Mouse (Mus musculus) liver, embryonic 15.5 days (tissue): ENCODE data around the gene Serinc3. TPM values are rescaled to one million over a fixed set of nuclear protein-coding genes. Genes with fewer than 3 reads are reported as not detected.
"Not testable (repeated sequence)": the region's sequence is repeated elsewhere in the genome, so short reads cannot be mapped to it uniquely, and the experiment has no call there.

Experiments used
- ATAC-seq: fragments of 200-750 bp; cut with Nextera tagmentation; 2 replicates; pipeline ENCODE4 v1.8.0; 2017; ENCODE audit warnings: moderate number of reproducible peaks, mild to moderate bottlenecking, moderate library complexity; ENCODE audit not compliant: insufficient read depth
- H3K27ac ChIP-seq: fragments of 300-500 bp; sonication (generic); replicated peaks from 2 replicates; pipeline ENCODE4 v1.5.1; 2015; ENCODE audit warnings: mild to moderate bottlenecking, inconsistent platforms
- H3K27me3 ChIP-seq: fragments of 300-500 bp; sonication (generic); 2 replicates; pipeline ENCODE4 v1.6.1; 2015; ENCODE audit warnings: mild to moderate bottlenecking, inconsistent platforms
- H3K36me3 ChIP-seq: fragments of 300-500 bp; sonication (generic); replicated peaks from 2 replicates; pipeline ENCODE4 v1.6.1; 2015; ENCODE audit warnings: moderate library complexity, mild to moderate bottlenecking, inconsistent platforms
- H3K4me1 ChIP-seq: fragments of 300-500 bp; sonication (generic); replicated peaks from 2 replicates; pipeline ENCODE4 v1.6.1; 2015; ENCODE audit warnings: inconsistent platforms
- H3K4me2 ChIP-seq: fragments of 300-500 bp; sonication (generic); 2 replicates; pipeline ENCODE4 v1.6.1; 2015; ENCODE audit warnings: moderate library complexity, mild to moderate bottlenecking, inconsistent platforms
- H3K4me3 ChIP-seq: fragments of 300-500 bp; sonication (generic); replicated peaks from 2 replicates; pipeline ENCODE4 v1.5.1; 2015; ENCODE audit warnings: mild to moderate bottlenecking, inconsistent platforms
- H3K9ac ChIP-seq: fragments of 300-500 bp; sonication (generic); 2 replicates; pipeline ENCODE4 v1.6.1; 2015; ENCODE audit warnings: moderate library complexity, mild to moderate bottlenecking, inconsistent platforms
- H3K9me3 ChIP-seq: fragments of 300-500 bp; sonication (generic); replicated peaks from 2 replicates; pipeline ENCODE4 v1.6.1; 2016; ENCODE audit warnings: inconsistent platforms
- WGBS: fragments of 180-500 bp; shearing (Covaris S2); methylation state at CpG from one replicate; pipeline ENCODE4 v1.1.7; 2015; ENCODE audit warnings: mixed read lengths; ENCODE audit not compliant: insufficient replicate concordance; 5-methylcytosine and 5-hydroxymethylcytosine counted together
- polyA plus RNA-seq: library from polyadenylated mRNA; unstranded; fragments of >200 nt; fragmentation: Nextera tagmentation; extraction: Ambion mirVana; gene quantifications from 2 replicates; pipeline ENCODE4 v1.2.1, GENCODE M21; 2015

The Serinc3 gene
- polyA plus RNA-seq, 1 experiment from 2014 or later, result 126 TPM

DNA sequence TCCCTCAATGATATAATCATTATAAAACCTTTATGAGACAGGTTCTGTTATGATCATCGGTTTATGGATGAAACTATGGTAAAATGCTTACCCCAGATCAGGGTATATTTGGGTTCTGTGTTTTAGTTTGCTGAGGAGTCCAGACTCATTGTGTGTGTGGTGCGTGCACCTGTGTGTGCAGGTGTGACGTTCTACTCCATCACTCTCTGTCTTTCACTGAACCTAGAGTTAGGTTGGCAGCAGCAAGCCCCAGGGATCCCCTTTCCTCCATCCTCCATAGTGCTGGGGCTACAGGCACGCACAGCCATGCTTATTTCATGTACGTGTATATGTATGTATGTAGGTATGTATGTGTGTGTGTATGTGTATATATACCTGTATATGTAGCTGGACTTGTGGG is 17.1 kb upstream of the Serinc3 start:
- no peaks in the 10 kb centered on the region for H3K27me3 ChIP-seq
- 0 out of 2 replicates have a peak overlapping the region, but pooled peaks have one; percentile 41 for H3K27ac ChIP-seq
- no peak for ATAC-seq
- H3K9ac ChIP-seq, result no peak overlapping the region
- no peak overlapping the region for H3K4me2 ChIP-seq
- H3K9me3 ChIP-seq, result no peaks in the 10 kb centered on the region
- no peak overlapping the region for H3K4me3 ChIP-seq
- H3K36me3 ChIP-seq, result 0 out of 2 replicates have a peak, but pooled peaks cover 4% of the 10 kb centered on the region
- peaks cover 49% of the 10 kb centered on the region for H3K4me1 ChIP-seq
- 85% methylated on average over 5 of the region's 5 CpGs for WGBS

DNA sequence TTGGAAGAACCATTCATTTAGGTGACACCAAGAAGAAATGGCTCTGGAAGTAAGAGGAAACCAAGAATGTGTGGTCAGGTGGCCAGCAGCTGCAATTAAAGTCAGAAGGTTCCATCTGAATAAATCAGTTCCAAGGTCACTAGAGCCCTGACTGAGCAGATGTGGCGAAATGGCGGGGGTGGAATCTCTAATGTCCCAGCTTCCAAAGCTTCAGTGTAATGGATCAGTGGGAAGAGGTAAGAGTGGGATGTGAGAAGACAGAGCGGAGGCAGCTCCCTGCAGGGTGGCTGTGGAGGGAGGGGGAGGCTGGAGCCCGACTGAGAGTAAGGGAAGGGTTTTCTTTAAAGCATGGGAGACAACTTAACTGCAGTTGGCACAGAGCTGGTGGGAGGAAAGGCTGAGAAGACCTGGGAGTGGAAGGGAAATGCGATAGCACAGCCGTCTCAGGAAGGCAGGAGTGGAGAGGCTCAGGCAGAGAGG is 16.5 kb upstream of the Serinc3 start:
- no peak for ATAC-seq
- Histone ChIP-seq H3K4me1 (peaks cover 49% of the 10 kb centered on the region), H3K36me3 (0 out of 2 replicates have a peak, but pooled peaks cover 4% of the 10 kb centered on the region), H3K27ac (no peak overlapping the region; the same call in 1 of the 2 replicates), H3K4me3 (no peak overlapping the region), H3K4me2 (no peak overlapping the region), H3K9ac (no peak overlapping the region), H3K9me3 (no peaks in the 10 kb centered on the region), H3K27me3 (no peaks in the 10 kb centered on the region)
- 71% methylated on average over 6 of the region's 6 CpGs for WGBS

DNA sequence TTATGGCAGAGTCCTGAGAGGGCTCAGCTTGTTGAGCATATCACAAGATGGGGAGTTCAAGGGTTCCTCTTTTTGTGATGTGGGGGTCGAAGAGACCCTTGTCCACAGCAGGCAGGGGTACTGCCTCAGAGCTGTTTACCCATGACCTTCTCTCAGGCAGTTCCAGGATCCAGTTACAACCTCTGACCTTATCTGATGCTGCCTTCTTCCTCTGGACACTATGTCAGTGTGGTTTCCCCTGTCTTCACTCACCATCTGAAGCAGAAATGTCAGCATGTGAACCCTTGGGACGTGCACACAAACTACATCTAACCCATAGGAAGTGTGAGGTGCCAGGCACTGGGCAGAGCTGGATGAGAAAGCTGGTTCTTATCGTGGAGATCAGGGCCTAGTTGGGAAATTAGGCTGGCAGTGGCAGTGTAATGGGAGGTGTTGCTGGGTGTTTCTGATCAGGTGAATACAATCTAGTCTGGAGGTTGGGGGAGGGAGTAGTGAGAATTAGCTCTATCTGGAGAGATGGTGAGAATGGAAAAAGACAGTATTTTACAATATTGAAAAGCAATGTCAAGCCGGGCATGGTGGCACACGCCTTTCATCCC is 15.3 kb upstream of the Serinc3 start:
- Histone ChIP-seq H3K4me2 (peak overlapping the region; percentile 88), H3K27me3 (no peaks in the 10 kb centered on the region), H3K9me3 (no peaks in the 10 kb centered on the region), H3K27ac (peak overlapping the region; percentile 85), H3K4me3 (no peak overlapping the region), H3K4me1 (peaks cover 49% of the 10 kb centered on the region), H3K36me3 (0 out of 2 replicates have a peak, but pooled peaks cover 4% of the 10 kb centered on the region), H3K9ac (0 out of 2 replicates have a peak overlapping the region, but pooled peaks have one; percentile 0)
- ATAC-seq, result no peak
- WGBS, result 40% methylated on average over 5 of the region's 5 CpGs

DNA sequence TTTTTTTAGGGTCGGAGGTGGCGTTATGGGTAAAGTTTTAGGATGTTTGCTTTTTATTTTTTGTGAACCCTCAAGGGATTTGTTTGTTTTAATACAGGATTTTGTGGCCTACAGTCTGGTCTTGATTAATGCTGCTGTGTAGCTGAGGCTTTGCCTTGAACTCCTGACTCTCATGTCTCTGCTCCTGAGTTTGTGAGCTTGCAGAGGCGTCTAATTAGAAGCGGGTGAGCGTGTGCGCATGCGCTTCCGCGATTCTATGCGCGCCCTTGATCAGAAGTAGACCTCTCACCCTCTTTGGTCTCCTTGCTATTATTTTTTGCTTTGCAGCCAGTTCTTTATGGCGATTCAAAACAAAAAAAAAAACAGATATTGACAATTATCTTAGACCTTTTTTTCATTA is 14.5 kb upstream of the Serinc3 start:
- Histone ChIP-seq H3K27ac (peak overlapping the region; percentile 85), H3K36me3 (0 out of 2 replicates have a peak, but pooled peaks cover 4% of the 10 kb centered on the region), H3K4me2 (peak overlapping the region; percentile 88), H3K4me1 (peaks cover 49% of the 10 kb centered on the region), H3K9ac (peak overlapping the region; percentile 89), H3K9me3 (no peaks in the 10 kb centered on the region), H3K27me3 (no peaks in the 10 kb centered on the region), H3K4me3 (peak overlapping the region; percentile 96)
- no peak for ATAC-seq
- 68% methylated on average over 12 of the region's 12 CpGs for WGBS

DNA sequence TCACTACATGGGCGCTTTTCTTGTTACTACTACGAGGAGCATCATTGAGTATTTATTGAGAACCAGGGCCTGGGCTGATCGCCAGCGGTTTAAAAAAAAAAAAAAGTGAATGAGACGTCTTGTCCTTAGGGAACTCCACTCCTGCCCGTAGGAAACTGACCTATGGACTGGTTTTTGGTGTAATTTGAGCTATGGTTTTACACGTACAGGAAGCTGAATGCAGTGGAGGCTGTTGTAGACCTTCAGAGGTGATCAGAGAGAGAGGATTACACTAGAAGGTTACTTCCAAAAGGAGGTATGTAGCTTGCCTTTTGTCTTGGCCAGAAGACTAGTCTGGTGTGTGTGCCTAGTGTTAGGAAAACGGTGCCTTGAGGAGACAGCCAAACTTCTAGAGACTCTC is 14.0 kb upstream of the Serinc3 start:
- H3K4me1 ChIP-seq, result peaks cover 47% of the 10 kb centered on the region
- WGBS, result 2% methylated on average over 8 of the region's 8 CpGs

DNA sequence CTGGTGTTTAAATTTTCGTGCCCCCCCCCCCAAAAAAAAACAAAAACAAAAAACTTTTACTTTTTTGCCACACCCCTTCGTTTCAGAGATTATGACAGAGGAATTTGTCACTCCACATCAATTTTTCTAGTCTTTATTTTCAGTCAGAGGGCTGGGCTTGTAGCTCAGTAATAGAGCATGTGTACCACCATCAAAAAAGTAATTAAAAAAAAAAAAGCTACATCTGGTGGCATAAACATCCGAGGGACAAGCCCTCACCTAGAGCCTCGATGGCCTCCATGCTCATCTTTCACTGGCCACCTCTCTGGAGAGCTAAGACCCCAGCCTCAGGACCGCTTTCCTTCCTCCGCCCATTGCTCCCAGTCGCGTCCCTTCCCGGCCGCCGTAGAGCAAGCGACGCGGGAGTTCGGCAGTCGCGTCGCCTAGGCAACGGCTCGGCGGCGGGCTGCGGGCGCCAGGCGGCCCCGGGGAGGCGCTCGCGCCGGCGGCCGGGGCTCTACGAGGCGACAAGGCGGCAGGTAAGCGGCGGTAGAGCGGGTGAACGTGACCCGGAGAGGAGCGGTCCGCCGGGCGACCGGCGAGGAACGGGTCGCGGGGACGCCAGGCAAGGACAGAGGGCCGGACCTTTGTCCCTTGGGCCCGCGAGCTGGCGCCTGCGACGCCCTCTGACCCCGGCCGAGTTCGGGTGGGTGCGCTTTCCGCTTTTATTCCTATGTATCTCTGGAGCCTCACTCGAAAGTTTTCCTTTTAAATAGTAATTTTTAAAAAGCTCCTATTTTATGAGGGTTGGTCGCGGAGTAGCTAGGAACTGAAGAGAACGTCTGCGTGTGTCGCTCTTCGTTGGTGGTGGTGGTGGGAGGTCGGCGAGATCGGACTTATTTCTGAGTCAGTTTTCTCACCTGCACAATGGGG is 13.3 kb upstream of the Serinc3 start, which contains the start of gene Pkig:
TSS of gene Pkig (plus strand) at position 412 of the 912 bp plus-strand sequence.
- Histone ChIP-seq H3K4me3 (peak within 1 kb of the TSS; percentile 96), H3K9me3 (no peaks in the 10 kb centered on the region), H3K4me1 (peaks cover 46% of the 10 kb centered on the region), H3K36me3 (0 out of 2 replicates have a peak, but pooled peaks cover 4% of the 10 kb centered on the region), H3K27me3 (no peaks in the 10 kb centered on the region), H3K9ac (peak within 1 kb of the TSS; percentile 89), H3K4me2 (peak within 1 kb of the TSS; percentile 88), H3K27ac (peak within 1 kb of the TSS; percentile 85)
- WGBS, result under 1% methylated on average over 71 of the region's 71 CpGs
- ATAC-seq, result peak; percentile 87

More for the DNA sequence above, 14.0 kb upstream of the Serinc3 start:
- H3K4me2 ChIP-seq, result peak overlapping the region; percentile 88
- ATAC-seq, result peak; percentile 35
- H3K4me3 ChIP-seq, result peak overlapping the region; percentile 96
- 0 out of 2 replicates have a peak, but pooled peaks cover 4% of the 10 kb centered on the region for H3K36me3 ChIP-seq
- peak overlapping the region; percentile 89 for H3K9ac ChIP-seq
- no peaks in the 10 kb centered on the region for H3K9me3 ChIP-seq
- H3K27me3 ChIP-seq, result no peaks in the 10 kb centered on the region
- peak overlapping the region; percentile 85 for H3K27ac ChIP-seq

DNA sequence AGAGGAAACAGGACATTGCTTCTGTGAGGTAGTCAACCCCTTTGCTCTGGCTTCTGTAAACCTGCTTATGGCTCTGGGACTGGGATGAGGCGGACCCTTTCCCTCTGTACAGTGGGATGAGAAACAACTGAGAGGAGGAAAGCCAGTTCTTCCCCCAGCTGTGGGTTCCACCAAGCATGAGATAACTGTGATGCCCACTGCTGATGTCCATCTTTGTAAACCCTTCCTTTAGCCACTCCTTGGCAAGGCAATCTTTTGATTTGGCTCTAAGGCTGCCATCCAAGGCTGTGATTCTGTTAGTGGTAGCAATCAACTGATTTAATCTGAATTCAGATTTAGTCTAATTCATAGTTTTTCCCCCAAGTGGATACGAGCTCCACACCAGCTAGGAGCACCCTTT is 12.6 kb upstream of the Serinc3 start:
- no peak overlapping the region for H3K9ac ChIP-seq
- no peak overlapping the region for H3K27ac ChIP-seq
- H3K27me3 ChIP-seq, result no peaks in the 10 kb centered on the region
- H3K36me3 ChIP-seq, result 0 out of 2 replicates have a peak, but pooled peaks cover 4% of the 10 kb centered on the region
- no peak for ATAC-seq
- H3K4me2 ChIP-seq, result no peak overlapping the region
- 74% methylated on average over 2 of the region's 2 CpGs for WGBS
- H3K4me3 ChIP-seq, result no peak overlapping the region
- H3K9me3 ChIP-seq, result no peaks in the 10 kb centered on the region
- peaks cover 44% of the 10 kb centered on the region for H3K4me1 ChIP-seq

DNA sequence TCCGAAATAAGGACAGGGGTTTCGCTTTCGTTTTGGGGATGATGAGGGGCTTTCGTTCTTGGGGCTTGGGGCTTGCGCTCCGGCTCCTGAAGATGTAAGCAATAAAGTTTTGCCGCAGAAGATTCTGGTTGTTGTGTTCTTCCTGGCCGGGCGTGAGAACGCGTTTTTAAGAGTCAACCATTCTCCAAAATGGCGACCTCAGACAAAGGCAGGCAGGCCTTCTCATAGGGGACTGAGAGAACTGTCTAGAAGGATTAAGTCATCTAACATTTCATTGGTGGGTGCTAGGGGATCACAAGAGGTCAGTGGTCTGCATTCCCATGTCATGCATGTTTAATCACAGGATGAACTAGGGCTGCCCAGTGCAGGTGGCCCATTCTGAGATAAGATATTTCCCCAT is 10.8 kb upstream of the Serinc3 start:
- not testable (repeated sequence) for H3K9ac ChIP-seq, H3K9me3 ChIP-seq, H3K27me3 ChIP-seq, H3K4me3 ChIP-seq, H3K27ac ChIP-seq, H3K36me3 ChIP-seq, H3K4me2 ChIP-seq, ATAC-seq
- peaks cover 27% of the 10 kb centered on the region for H3K4me1 ChIP-seq
- 85% methylated on average over 9 of the region's 12 CpGs for WGBS

DNA sequence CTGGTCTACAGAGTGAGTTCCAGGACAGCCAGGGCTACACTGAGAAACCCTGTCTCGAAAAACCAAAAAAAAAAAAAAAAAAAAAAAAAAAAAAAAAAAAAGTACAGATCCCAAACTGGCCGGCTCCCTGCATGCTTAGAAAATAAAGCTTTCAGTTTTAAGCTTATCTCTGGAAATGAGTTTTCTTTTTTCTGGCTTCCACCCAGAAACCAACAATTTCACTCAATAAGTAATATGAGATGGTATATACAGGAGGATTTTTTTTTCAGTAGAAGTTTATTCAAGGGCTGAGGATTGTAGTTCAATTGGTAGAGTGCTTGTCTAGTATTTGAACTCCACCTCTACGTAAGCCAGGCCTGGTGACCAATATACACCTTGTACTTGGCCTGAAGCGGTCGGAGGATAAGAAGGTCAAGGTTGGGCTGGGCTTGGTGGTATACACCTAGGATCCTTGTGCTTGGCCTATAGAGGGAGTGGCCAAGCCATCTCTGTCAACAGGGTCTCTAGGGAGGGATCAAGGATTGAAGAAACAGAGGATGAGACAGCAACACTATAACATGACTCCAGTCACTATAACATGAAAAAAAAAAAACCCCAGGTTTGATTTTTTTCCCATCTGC is 1.6 kb upstream of the Serinc3 start:
- no peak overlapping the region for H3K4me2 ChIP-seq

DNA sequence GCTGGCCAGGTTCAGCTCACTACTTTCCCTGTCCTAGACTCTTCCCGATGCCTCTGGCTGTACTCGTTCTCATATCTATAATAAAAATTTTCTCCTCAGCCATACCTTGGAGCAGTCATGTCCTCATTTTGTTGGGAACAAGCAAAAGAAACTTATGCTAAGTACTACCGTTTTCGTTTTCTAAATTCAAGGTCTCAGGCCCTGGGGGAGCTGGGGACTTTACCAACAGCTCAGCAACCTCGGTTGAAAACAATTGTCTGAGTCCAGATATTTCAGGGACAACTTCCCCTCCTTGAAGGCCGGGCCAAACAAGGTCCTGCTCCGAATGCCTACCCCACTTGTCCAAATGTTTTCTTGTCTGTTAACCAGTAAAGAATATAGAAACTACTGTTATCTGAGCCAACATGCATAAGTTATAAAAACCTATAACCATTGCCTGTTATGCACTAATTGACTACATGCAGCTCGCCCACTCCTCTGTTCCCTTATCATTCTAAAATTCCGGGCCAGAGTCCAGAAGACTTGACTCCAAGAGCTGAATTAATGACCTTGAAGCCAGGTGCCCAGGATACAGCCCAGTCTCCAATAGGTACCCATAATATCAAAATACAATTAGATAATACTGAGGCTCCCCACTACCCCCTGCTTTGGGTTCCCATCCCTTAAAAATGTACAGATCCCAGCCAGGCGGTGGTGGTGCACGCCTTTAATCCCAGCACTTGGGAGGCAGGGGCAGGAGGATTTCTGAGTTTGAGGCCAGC is 949 bp upstream of the Serinc3 start:
- Histone ChIP-seq H3K27me3 (no peaks in the 10 kb centered on the region), H3K9ac (peak overlapping the region; percentile 54), H3K36me3 (peaks cover 13% of the 10 kb centered on the region), H3K9me3 (no peaks in the 10 kb centered on the region; the same call in 1 of the 2 replicates), H3K4me2 (peak overlapping the region; percentile 79), H3K4me3 (peak overlapping the region; percentile 88), H3K4me1 (peaks cover 29% of the 10 kb centered on the region), H3K27ac (peak overlapping the region; percentile 100)
- 45% methylated on average over 11 of the region's 11 CpGs for WGBS
- ATAC-seq, result no peak

More for the DNA sequence above, 1.6 kb upstream of the Serinc3 start:
- no peaks in the 10 kb centered on the region; the same call in 1 of the 2 replicates for H3K9me3 ChIP-seq
- no peak overlapping the region for H3K27ac ChIP-seq
- H3K4me1 ChIP-seq, result peaks cover 23% of the 10 kb centered on the region
- H3K4me3 ChIP-seq, result no peak overlapping the region
- ATAC-seq, result no peak
- H3K36me3 ChIP-seq, result peaks cover 6% of the 10 kb centered on the region
- WGBS, result 77% methylated on average over 5 of the region's 5 CpGs
- no peak overlapping the region for H3K9ac ChIP-seq
- no peaks in the 10 kb centered on the region for H3K27me3 ChIP-seq
